Mouse (Mus musculus) cortical plate, adult 2 months (tissue): ENCODE measurements at regions not wholly inside any gene's neighbourhood (a gene's known extent, or its start where the extent isn't known, plus 50 kb on each side); places are given as distances from the start of the nearest gene placed in this dataset.
"Not testable (repeated sequence)": the region's sequence is repeated elsewhere in the genome, so short reads cannot be mapped to it uniquely, and the experiment has no call there.

ENCODE experiments used
- CTCF ChIP-seq: fragments of 200-500 bp; IDR thresholded peaks from 2 replicates; pipeline ENCODE4 v1.5.1; 2011; ENCODE audit warnings: mild to moderate bottlenecking, control low read depth, low read length; ENCODE audit not compliant: insufficient read depth; ENCODE audit errors: extremely low read depth
- POLR2A ChIP-seq: fragments of 200-500 bp; IDR thresholded peaks from 2 replicates; pipeline ENCODE4 v1.6.1; 2011; ENCODE audit warnings: mild to moderate bottlenecking, low read length, control low read depth; ENCODE audit not compliant: insufficient read depth; ENCODE audit errors: extremely low read depth

- not testable (repeated sequence) for TF ChIP-seq POLR2A, CTCF
These were observed 1168.8 kb upstream of the Tacstd2 start for GRCm38 (mm10) chr6:68704291-68704800.
